Mouse (Mus musculus) megakaryocyte progenitor cell, adult 5-6 weeks (primary cell): ENCODE measurements at regions not wholly inside any gene's neighbourhood (a gene's known extent, or its start where the extent isn't known, plus 50 kb on each side); places are given as distances from the start of the nearest gene placed in this dataset.
A peak's percentile ranks its signal among the peaks of the same experiment; 100 is the strongest.

Experiments used
- ATAC-seq: replicated peaks from 2 replicates; pipeline ENCODE4 v1.8.0; 2016; ENCODE audit warnings: mild to moderate bottlenecking, moderate TSS enrichment, inconsistent platforms; ENCODE audit not compliant: poor library complexity

DNA sequence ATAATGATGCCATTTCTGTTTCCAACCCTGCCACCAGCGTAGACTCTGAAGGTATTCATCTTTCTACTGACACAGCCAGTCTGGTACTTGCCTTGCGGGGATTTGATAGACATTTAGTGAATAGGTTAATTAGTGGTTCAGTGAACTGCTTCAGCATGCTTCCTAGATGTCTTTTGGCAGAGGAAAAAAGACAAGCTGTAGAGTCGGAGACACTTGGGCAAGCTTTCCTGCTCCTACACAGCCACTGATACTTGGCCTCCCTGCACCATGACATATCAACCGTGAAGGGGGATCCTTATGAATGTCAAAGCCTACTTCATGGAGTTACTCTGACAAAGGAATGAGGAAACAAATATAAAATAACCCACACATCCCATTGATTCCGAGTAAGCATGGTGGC lies 308.7 kb downstream of the Kctd12 start:
- ATAC-seq = no peak

DNA sequence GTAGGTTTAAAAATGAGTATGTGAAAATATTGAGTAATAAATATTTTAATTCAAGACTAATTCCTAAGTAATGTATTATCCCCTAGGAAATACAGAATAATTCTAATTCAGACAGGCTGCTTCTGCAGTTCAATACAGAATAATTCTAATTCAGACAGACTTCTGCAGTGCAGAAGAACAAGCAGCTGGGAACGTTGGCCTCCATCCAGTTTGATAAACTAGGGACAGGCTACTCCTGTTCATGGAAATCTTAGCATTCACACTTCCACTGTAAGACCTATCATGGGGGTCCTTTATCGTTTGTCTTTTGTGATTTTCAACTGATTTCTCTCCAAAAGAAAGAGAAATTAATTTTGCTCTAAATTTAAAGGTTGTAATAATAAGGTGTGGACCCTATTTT lies 319.2 kb downstream of the Kctd12 start:
- no peak for ATAC-seq

DNA sequence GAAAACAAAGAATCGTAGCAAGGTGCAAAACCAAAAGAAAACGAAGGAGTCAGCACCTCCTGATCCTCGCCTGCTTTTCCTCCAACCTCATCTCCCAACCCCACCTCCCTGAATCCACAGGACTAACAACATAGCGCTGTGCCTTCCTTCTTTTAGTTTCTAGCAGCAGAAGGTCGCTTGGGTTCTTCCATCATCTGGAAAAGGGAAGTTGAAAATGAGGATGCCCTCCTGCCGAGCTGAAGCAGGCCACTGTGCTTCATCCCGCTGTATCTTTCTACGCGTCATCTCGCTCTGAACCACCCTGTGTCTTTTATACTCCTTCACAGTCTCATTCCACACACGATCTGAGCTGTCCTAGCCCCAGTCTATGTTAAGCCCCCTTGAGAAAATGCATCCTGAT lies 322.1 kb downstream of the Kctd12 start:
- peak; percentile 74 for ATAC-seq

DNA sequence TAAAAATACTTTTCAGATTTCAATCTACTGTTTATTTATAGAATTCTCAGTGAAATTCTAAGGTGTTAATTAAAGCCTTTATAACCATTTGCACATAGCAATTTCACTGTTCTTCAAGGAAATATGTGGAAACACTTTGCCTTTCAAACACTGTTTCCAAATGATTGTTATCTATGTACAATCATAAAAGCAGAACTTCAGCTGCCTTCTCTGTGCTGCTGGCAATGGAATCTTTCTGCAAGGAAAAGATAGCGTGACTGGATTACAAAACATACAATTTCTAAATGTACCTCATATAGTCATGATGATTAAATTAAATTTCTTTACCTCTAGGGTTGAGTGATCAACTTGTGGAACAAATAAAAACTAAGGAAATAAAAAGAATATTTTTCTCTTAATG lies 326.2 kb downstream of the Kctd12 start:
- peak; percentile 60 for ATAC-seq

DNA sequence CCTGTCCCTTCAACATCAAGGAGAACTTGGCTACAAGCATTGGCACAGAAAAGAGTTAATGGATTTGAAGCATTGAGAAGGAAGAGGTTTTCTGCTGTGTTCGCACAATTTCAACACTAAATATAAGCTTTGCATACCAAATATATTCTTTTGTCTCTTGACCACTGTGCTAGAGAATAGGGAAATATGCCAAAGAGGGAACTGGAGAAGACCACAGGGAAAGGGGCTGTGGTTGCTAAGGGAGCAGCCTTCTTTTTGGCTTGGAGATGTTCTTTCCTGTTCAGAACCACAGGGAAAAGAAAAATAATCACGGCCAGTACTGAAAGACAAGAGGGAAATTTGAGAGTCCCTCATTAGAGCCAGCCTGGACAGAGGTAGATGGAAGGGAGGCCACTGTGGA lies 352.8 kb downstream of the Kctd12 start:
- ATAC-seq = no peak

DNA sequence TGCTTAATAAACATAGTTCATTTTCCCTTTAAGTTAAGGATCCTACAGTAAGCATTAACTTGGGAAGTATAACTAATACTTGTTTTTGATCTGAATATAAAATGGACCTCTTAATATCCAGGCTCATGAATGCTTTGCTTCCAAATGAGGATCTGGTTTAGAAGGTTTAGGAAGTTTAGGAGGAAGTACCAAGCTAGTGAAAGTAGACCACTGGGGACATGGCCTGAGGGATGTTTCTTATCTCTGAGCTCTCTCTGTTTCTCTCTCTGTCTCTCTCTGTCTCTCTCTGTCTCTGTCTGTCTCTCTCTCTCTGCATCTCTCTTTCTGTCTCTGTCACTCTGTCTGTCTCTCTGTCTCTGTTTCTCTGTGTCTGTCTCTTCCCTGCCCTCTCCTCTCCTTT lies 360.9 kb downstream of the Kctd12 start:
- peak; percentile 69 for ATAC-seq

DNA sequence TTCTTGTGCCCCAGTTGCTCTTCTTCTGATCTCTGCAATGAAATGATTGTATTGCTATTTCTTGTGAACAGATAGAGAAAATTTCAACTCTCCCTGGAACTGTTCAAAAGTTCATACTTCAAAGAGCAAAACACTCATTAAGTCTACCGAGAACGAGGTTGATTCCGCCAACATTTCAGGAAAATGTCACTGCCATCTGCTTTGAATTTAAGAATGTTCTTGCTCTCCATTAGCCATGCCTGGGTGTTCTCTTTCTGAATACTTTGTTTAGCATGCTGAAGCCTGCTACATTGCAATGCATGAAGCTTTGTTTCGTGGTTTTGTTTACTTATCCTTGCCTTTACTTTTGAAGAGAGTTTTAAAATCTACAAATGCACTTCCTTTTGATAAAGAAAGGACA lies 363.4 kb downstream of the Kctd12 start:
- ATAC-seq = no peak

DNA sequence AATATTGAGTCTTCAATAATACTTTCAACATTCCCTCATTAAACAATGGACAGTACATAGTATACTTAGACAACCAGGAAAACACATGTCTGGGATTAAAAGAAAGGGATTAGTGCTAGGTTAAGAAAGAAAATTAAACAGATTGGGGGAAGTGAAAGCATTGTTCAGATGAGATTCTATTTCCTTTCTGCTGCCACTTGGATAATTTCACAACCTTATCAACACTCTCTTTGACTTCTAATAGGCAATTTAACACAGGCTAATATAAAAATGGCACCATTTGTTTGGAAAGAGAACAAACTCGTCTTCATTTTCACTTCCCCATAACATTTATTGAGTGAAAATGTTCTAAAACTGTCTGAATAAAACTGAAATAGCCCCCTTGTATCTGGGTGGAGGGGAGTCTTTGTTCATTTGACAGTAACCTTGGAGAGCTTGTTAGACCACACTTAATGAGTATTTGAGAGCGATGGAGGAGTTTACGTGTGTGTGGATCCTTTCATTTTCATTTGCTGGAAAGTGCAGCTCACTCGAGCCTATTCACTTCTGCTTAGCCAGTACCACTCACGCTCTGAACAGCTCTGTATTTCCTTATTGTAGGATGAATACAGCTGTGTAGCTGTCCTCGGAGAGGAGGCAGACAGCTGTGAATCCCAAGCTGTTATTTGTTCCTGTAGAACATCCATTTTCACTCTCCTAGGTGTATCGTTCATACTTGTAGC lies 366.7 kb downstream of the Kctd12 start:
- ATAC-seq = peak; percentile 78

DNA sequence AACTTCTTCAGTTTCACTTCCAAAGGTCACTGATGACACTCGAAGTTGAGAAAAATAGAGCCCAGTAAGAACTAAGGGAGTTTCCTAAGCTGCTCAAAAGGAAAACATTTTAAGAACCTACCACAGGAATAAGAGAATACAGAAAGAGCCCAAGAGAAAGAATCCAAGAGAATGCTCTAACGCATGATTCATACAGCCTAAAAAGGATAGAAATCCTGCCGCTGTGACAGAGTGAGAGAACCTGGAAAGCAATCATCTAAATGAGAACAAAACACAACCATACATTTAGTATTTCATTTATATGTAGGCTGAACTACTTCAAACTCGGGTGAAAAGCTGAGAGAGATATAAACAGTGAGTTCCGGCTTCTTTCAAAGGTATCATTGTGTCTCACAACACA lies 376.4 kb downstream of the Kctd12 start:
- ATAC-seq = no peak

DNA sequence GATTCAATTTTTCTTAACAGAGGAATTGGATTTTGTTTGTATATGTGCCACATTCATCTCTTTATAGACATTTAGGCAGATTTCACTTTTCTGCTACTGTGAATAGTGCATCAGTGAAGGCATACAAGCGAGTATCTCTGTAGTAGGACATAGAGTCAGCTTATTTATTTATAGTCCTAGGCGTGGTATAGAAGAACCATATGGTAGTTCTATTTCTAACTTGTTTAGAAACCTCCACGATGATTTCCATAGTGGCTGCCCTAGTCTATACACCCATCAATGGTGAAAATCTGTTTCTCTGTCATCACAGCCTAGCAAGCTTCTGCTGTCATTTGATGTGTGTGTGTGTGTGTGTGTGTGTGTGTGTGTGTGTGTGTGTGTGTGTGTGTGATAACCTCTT lies 387.6 kb downstream of the Kctd12 start:
- no peak for ATAC-seq

DNA sequence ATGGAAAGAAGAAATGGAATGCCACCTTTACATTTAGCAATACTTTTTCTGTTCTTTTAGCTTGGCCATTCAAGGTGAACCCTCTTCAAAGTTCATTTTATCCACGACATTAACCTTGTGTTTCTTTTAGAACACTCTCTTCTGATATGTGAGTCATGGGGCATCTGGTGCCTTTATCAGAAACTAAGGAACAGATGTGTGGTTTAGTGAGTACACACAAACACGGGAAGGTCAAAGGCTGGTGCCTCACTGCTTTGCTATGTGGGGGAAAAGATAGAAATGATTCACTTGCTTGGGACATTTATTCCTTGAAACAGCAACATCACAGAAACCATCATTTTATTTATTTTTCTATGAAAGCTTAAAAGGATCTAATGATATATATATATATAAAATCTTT lies 428.7 kb downstream of the Kctd12 start:
- ATAC-seq = no peak

DNA sequence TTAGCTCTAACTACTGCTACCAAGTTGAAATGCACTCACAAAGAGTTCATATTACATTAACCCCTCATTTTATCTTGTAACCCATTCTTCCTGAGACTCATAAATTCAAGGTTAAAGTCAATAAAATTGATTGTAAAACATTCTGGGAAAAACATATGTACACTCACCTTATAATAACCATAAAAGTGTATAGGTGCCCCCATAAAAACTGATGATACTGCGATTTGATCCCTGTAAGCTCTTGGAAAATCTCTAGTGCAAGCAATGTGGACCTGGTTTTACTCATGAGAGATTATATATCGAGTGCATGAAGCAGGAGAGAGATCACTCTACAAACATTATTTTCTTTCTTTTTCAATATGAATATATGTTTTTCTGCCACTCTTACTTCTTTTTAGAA lies 429.8 kb downstream of the Kctd12 start:
- ATAC-seq = no peak

DNA sequence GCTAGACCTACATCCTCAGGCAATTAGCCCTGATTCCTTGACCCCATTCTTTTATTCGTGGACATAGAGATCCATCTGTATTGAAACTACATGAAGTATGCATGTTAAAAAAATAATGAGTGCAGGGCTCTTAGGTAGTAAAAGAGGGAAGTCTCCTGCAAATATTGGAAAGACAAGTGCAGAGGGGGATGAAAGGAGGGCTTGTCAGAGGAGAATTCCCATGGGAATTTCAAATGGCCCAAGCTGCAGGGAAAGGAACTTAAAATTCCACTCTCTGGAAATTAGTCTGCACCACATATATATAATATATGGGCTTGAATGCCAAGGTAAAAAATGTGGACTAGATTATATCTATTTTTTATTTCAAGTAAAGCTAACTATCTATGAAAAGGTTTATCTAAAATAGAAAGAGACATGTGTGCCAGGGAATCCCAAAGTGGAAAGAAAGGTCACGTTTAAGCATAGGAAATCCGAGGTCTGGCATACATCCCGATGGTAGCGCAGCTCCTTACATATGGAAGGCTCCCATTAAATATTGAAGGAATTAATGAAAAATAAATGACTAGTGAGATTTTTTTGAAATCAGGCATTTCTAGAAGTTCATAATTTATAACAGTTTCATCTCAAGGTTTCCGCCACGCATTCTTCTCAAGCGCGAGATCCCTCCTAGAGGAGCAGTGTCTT lies 457.4 kb downstream of the Kctd12 start:
- ATAC-seq = no peak

DNA sequence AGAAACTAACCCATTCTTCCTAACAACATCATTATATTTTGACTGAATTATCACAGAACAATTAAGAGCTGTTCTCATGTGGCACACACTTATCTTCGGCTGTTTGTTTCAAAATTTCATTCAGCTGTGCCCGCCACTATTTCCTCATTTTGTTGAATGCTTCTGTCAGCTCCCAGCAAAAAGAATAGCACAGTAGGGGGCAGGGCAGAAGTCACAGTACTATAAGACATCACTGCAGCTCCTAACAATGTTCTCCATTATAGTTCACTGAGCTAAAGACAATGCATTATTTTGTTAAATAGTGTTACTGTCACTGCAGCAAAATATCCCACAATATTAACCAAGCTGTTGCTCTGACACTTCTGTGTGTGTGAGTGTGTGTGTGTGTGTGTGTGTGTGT lies 465.7 kb downstream of the Kctd12 start:
- ATAC-seq = peak; percentile 64

DNA sequence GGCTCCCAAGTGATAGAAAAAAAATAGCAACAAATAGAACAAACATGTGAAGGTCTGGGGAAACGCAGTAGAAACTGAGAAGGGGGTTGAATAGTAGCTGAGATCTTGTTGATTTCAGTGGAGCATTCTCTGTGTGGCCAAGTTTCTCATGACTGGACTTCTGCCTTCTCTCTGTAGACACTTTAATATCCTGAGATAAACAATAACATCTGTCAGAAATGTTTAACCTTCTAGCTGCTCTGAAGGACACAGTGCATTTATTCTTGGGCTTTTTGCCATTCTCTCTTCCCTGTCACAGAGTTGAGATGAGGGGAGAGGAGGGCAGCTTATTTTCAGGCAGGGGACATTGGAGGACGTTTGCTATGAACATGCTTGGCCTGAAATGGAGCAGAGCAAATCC lies 467.9 kb downstream of the Kctd12 start:
- no peak for ATAC-seq

DNA sequence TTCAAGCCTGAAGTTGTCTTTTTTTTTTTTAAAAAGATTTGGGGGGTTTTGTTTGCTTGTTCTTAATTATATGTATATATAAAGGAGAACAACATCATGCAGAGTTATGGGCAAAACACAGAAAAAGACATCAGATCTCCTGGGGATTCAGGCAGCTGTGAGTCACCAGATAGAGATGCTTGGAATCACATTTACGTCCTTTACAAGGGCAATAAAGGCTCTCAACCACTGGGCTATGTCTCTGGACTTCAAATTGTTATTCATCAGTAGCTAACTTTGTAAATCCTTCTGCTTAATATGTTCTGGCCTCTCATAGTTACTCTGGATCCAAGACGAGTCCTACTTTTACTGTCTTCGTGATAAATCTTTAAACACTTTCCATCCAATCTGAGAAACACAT lies 469.8 kb downstream of the Kctd12 start:
- no peak for ATAC-seq

DNA sequence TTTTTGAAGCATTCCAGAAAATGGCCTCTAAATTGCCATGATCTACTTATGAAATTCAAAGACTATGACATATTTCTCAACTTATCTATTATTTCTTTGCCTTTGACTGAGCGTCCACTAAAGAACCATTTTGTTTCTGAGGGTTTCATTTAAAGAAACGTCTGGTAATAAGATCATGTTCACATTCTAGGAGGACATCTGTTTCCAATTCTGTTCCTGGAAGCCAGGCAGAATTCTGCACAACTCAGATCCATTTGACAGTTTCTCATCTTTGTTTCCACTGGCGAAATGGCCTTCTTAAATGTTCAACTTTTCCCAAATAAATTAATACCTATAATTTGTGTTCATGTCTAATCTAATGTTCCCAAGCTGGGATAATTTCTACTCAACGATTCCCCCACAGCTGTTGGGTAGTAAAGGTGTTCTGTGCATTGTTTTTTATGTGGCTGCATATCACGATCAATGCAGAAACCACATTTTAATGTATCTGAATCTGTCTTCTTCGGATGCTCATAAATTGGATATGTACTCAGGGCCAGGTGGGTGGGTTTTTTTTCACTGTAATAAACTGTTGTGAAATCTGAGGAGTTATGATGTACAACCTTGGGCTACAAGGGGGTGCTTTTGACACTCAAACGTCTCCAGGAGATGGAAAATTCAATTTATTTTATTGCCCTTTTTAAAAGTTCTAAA lies 470.6 kb downstream of the Kctd12 start:
- no peak for ATAC-seq

DNA sequence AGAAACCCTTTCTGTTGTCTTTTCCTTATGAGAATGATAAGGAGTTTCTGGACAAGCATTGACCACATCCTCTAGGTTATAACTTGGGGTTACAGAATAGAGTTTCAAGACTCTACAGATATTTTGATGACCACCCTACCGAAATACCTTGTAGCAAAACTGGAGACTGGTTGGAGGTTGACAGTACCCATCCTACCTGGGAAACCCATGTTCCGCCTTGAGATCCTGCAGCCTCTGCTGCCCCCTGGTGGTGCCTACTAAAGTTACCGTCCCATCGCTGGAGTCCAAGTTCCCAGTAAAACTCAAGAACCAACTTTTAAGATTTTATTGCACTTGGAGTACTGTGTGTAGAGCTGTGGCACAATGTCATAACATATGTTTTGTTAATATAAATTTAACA lies 472.1 kb downstream of the Kctd12 start:
- ATAC-seq = peak; percentile 99

DNA sequence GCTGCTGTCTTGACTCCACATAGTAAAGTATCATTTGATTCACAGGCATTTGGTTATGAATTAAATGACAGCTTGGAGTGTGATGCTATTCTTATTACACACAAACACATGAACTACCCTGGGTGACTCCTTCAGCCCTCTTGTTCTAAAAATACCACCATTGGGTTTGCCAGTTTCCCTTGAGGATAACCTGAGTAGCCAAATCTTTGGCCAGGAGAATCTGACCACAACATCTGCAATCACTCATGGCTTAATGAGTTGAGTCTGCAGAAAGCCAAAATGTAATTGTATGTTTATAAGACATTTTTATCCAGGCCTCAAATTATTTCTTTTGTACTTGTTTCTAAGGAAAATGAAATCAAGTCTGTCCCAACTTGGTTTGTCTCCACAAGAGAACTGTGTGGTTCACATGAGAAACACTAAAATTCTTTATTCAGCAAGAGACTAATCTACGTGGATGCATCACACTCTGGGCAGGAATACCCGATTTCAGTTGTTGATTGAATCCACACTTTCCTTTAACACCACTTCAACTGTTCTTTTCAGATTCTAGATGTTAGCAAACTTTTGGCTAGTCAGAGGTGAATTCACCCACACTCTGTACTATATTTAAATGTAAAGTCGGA lies 476.6 kb downstream of the Kctd12 start:
- no peak for ATAC-seq

DNA sequence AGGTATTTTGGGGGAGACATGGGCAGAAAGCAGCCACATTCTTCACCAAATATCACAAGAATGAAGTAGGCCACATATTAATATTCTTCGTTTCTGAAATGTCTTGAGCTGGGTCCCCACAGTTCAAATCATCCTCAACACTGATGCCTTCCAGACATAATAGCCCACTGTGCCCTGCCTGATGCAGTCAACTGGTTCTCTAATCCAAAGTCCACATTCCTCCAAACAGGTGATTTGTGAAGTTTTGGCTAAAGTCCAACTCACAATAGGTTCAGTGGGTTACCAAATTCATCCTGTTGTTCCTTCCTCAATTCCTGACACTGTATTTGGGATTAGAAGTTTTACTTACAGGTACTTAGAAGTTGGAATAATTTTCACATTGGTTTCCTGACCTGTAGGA lies 485.3 kb downstream of the Kctd12 start:
- no peak for ATAC-seq

DNA sequence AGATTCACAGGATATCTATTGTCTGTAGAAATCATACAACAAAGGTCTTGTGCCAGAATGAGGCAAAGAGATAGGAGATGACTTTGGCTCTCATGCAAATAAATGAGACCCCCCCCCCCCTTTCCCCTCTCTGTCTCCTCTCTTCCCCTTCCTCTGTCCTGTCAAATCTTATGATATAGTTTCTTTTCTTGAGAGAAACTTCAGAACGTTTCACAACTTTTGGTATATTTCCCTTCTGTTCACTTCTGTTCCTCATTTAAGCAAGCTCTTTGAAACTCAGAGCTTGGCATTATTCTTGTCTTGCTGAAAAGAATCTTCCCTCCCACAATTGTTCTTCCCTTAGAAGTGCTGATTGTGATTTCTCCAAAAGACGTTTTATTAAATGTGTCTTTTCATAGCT lies 490.1 kb downstream of the Kctd12 start:
- ATAC-seq = peak; percentile 76

DNA sequence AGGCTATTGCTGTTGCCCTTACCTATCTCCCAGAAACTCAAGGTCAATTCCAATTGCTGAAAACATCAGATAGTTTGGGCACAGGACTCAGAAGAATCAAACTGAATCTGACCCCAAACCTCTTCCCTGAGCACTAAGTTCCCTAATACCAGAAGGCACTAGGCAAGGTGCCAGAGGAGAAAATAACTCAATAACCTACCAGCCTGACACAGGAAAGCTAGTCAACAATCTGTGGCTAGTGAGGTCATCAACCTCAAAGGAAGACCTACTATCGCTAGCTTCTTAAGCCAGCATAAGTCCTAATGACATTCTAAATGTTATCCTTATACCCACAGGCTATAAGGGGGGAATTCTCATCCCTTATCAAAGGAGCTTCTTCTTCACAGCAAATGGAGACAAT lies 491.2 kb downstream of the Kctd12 start:
- ATAC-seq = peak; percentile 81
